Mouse (Mus musculus): ENCODE results near the gene Tas2r106. TPM values are rescaled to one million over a fixed set of nuclear protein-coding genes. Genes with fewer than 3 reads are reported as not detected.

The Tas2r106 gene
- not detected for polyA plus RNA-seq (2014; fragmentation: Illumina TruSeq; extraction: RNeasy Lipid Tissue Mini Kit (QIAGEN cat#74804); ENCODE audit: low read depth, low replicate concordance)

GRCm38 (mm10) chr6:131678786-131679185 lies at the start of gene Tas2r106:
Gene Tas2r106 (minus strand): TSS chr6:131678886.

GRCm38 (mm10) chr6:131689963-131690362 lies 11.3 kb upstream of the Tas2r106 start, which contains the start of gene Tas2r114:
Gene Tas2r114 (minus strand): TSS chr6:131690063.

GRCm38 (mm10) chr6:131687395-131687794 lies 8.7 kb upstream of the Tas2r106 start, which contains the start of gene Tas2r105:
Gene Tas2r105 (minus strand): TSS chr6:131687495.

GRCm38 (mm10) chr6:131685644-131686043 lies 7.0 kb upstream of the Tas2r106 start, which contains the start of gene Tas2r104:
Gene Tas2r104 (minus strand): TSS chr6:131685744.

GRCm38 (mm10) chr6:131660049-131660448 lies 18.6 kb downstream of the Tas2r106 start, which contains the start of gene Tas2r107:
Gene Tas2r107 (minus strand): TSS chr6:131660149.

GRCm38 (mm10) chr6:131630812-131631211 lies 47.9 kb downstream of the Tas2r106 start, which contains the start of gene Tas2r130:
Gene Tas2r130 (minus strand): TSS chr6:131630912.

Other genes with a start within 250 kb of the Tas2r106 start
- not detected for gene 5430401F13Rik, start 192.5 kb downstream of the Tas2r106 start, polyA plus RNA-seq (2014; fragmentation: Illumina TruSeq; extraction: RNeasy Lipid Tissue Mini Kit (QIAGEN cat#74804); ENCODE audit: low read depth, low replicate concordance)
- gene Gm6619, start 192.5 kb downstream of the Tas2r106 start, polyA plus RNA-seq (2014; fragmentation: Illumina TruSeq; extraction: RNeasy Lipid Tissue Mini Kit (QIAGEN cat#74804); ENCODE audit: low read depth, low replicate concordance), result not detected
- not detected for gene Tas2r130, start 48.0 kb downstream of the Tas2r106 start, polyA plus RNA-seq (2014; fragmentation: Illumina TruSeq; extraction: RNeasy Lipid Tissue Mini Kit (QIAGEN cat#74804); ENCODE audit: low read depth, low replicate concordance)
- gene Tas2r107, start 18.7 kb downstream of the Tas2r106 start, polyA plus RNA-seq (2014; fragmentation: Illumina TruSeq; extraction: RNeasy Lipid Tissue Mini Kit (QIAGEN cat#74804); ENCODE audit: low read depth, low replicate concordance), result not detected
- gene Tas2r104, start 6.9 kb upstream of the Tas2r106 start, polyA plus RNA-seq (2014; fragmentation: Illumina TruSeq; extraction: RNeasy Lipid Tissue Mini Kit (QIAGEN cat#74804); ENCODE audit: low read depth, low replicate concordance), result not detected
- gene Tas2r105, start 8.6 kb upstream of the Tas2r106 start, polyA plus RNA-seq (2014; fragmentation: Illumina TruSeq; extraction: RNeasy Lipid Tissue Mini Kit (QIAGEN cat#74804); ENCODE audit: low read depth, low replicate concordance), result not detected
- gene Tas2r114, start 11.2 kb upstream of the Tas2r106 start, polyA plus RNA-seq (2014; fragmentation: Illumina TruSeq; extraction: RNeasy Lipid Tissue Mini Kit (QIAGEN cat#74804); ENCODE audit: low read depth, low replicate concordance), result not detected

Data from kidney, adult 10 weeks (tissue).